Mouse (Mus musculus) liver, embryonic 12.5 days (tissue): ENCODE results near the gene Rmdn3. TPM values are rescaled to one million over a fixed set of nuclear protein-coding genes. Genes with fewer than 3 reads are reported as not detected.

Experiments used
- ATAC-seq: fragments of 200-750 bp; cut with Nextera tagmentation; 2 replicates; pipeline ENCODE4 v1.8.0; 2017; ENCODE audit warnings: moderate number of reproducible peaks, mild to moderate bottlenecking, moderate library complexity
- H3K27ac ChIP-seq: fragments of 300-500 bp; sonication (generic); 2 replicates; pipeline ENCODE4 v1.5.1; 2016; ENCODE audit warnings: mild to moderate bottlenecking
- H3K27me3 ChIP-seq: fragments of 300-500 bp; sonication (generic); replicated peaks from 2 replicates; pipeline ENCODE4 v1.6.1; 2016; ENCODE audit warnings: mild to moderate bottlenecking, moderate library complexity
- H3K36me3 ChIP-seq: fragments of 300-500 bp; sonication (generic); 2 replicates; pipeline ENCODE4 v1.6.1; 2016; ENCODE audit warnings: mild to moderate bottlenecking, moderate library complexity
- H3K4me1 ChIP-seq: fragments of 300-500 bp; sonication (generic); 2 replicates; pipeline ENCODE4 v1.6.1; 2016
- H3K4me2 ChIP-seq: fragments of 300-500 bp; sonication (generic); 2 replicates; pipeline ENCODE4 v1.6.1; 2016; ENCODE audit warnings: mild to moderate bottlenecking, moderate library complexity
- H3K4me3 ChIP-seq: fragments of 300-500 bp; sonication (generic); 2 replicates; pipeline ENCODE4 v1.5.1; 2016; ENCODE audit warnings: mild to moderate bottlenecking, moderate library complexity
- H3K9ac ChIP-seq: fragments of 300-500 bp; sonication (generic); 2 replicates; pipeline ENCODE4 v1.6.1; 2016; ENCODE audit warnings: mild to moderate bottlenecking, moderate library complexity
- H3K9me3 ChIP-seq: fragments of 300-500 bp; sonication (generic); replicated peaks from 2 replicates; pipeline ENCODE4 v1.6.1; 2016; ENCODE audit warnings: mild to moderate bottlenecking, moderate library complexity
- WGBS: fragments of 180-500 bp; shearing (Covaris S2); methylation state at CpG from one replicate; pipeline ENCODE4 v1.1.7; 2016; ENCODE audit not compliant: insufficient replicate concordance; 5-methylcytosine and 5-hydroxymethylcytosine counted together
- polyA plus RNA-seq: library from polyadenylated mRNA; unstranded; fragments of >200 nt; fragmentation: Nextera tagmentation; extraction: Ambion mirVana; gene quantifications from 2 replicates; pipeline ENCODE4 v1.2.1, GENCODE M21; 2016

Gene Rmdn3
- polyA plus RNA-seq: 62.2 and 64.1 TPM in 2 replicates

- Histone ChIP-seq H3K9ac (peak within 1 kb of the TSS; percentile 96), H3K27me3 (no peaks in the 10 kb centered on the region; the same call in 1 of the 2 replicates)
- WGBS: under 1% methylated on average over 57 of the region's 57 CpGs
These were observed at the start of gene Rmdn3 for GRCm38 (mm10) chr2:119156681-119157572. TSS of gene Rmdn3 (minus strand) at chr2:119157034.

DNA sequence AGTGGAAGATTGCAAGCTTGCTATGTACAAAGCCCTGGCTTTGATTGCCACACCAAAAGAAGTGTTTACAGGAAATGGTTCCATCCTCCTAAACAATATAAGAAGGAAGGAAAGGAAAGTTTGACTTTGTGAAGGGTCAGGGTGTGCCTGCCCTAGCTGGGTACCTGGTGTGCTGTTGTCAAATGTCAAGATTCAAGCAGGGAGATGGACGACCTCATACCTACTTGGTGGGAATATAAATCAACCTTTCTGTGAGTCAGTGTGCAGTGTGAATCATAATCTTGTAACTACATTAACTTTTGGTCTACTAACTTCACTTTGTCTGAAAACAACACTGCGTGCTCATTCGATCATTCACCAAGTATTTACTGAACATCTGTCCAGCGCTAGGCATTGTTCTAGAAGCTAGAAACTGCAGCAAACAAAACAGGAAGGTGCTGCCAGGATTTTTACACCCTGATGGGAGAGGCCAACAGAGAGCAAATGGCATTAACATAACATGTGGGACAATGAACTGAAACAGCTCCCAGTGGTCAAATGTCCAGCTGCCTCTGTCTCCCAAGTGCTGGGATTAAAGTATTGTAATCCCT is 47.1 kb upstream of the Rmdn3 start:
- no peaks in the 10 kb centered on the region for H3K36me3 ChIP-seq
- H3K27me3 ChIP-seq: no peaks in the 10 kb centered on the region
- ATAC-seq: no peak
- H3K4me1 ChIP-seq: peaks cover 15% of the 10 kb centered on the region
- 71% methylated on average over 4 of the region's 4 CpGs for WGBS
- H3K9me3 ChIP-seq: no peaks in the 10 kb centered on the region
- no peak overlapping the region for H3K27ac ChIP-seq
- no peak overlapping the region for H3K4me3 ChIP-seq
- no peak overlapping the region for H3K9ac ChIP-seq
- no peak overlapping the region for H3K4me2 ChIP-seq

More at GRCm38 (mm10) chr2:119156681-119157572, at the start of gene Rmdn3:
- Histone ChIP-seq H3K4me1 (peaks cover 45% of the 10 kb centered on the region), H3K27ac (peak within 1 kb of the TSS; percentile 98), H3K4me3 (peak within 1 kb of the TSS; percentile 97), H3K9me3 (no peaks in the 10 kb centered on the region), H3K4me2 (peak within 1 kb of the TSS; percentile 85), H3K36me3 (peaks cover 27% of the 10 kb centered on the region)
- ATAC-seq: peak; percentile 67

- no peak for ATAC-seq
- Histone ChIP-seq H3K27ac (no peak overlapping the region), H3K4me1 (peaks cover 15% of the 10 kb centered on the region)
These were observed 46.1 kb upstream of the Rmdn3 start for GRCm38 (mm10) chr2:119202914-119203453.

GRCm38 (mm10) chr2:119198934-119199333 is 42.1 kb upstream of the Rmdn3 start:
- H3K36me3 ChIP-seq: no peaks in the 10 kb centered on the region
- ATAC-seq: no peak
- no peak overlapping the region for H3K27ac ChIP-seq
- H3K9me3 ChIP-seq: no peaks in the 10 kb centered on the region
- no peak overlapping the region for H3K4me2 ChIP-seq
- 81% methylated on average over 3 of the region's 3 CpGs for WGBS
- peaks cover 26% of the 10 kb centered on the region for H3K4me1 ChIP-seq
- no peaks in the 10 kb centered on the region for H3K27me3 ChIP-seq
- no peak overlapping the region for H3K4me3 ChIP-seq
- no peak overlapping the region for H3K9ac ChIP-seq

More at GRCm38 (mm10) chr2:119202914-119203453, 46.1 kb upstream of the Rmdn3 start:
- no peaks in the 10 kb centered on the region for H3K27me3 ChIP-seq
- H3K4me2 ChIP-seq: no peak overlapping the region
- no peak overlapping the region for H3K9ac ChIP-seq
- no peak overlapping the region for H3K4me3 ChIP-seq
- H3K36me3 ChIP-seq: no peaks in the 10 kb centered on the region
- no peaks in the 10 kb centered on the region for H3K9me3 ChIP-seq
- 69% methylated on average over 5 of the region's 5 CpGs for WGBS

GRCm38 (mm10) chr2:119198049-119198448 is 41.2 kb upstream of the Rmdn3 start:
- Histone ChIP-seq H3K4me3 (no peak overlapping the region), H3K4me2 (no peak overlapping the region), H3K36me3 (no peaks in the 10 kb centered on the region), H3K27me3 (no peaks in the 10 kb centered on the region), H3K9ac (no peak overlapping the region), H3K27ac (no peak overlapping the region), H3K4me1 (peaks cover 26% of the 10 kb centered on the region), H3K9me3 (no peaks in the 10 kb centered on the region)
- no peak for ATAC-seq
- WGBS: 43% methylated on average over 1 of the region's 1 CpGs

GRCm38 (mm10) chr2:119197493-119197892 is 40.7 kb upstream of the Rmdn3 start:
- H3K36me3 ChIP-seq: no peaks in the 10 kb centered on the region
- no peak overlapping the region for H3K27ac ChIP-seq
- no peak overlapping the region for H3K4me3 ChIP-seq
- no peak overlapping the region for H3K9ac ChIP-seq
- H3K27me3 ChIP-seq: no peaks in the 10 kb centered on the region
- no peak overlapping the region for H3K4me2 ChIP-seq
- WGBS: 68% methylated on average over 1 of the region's 1 CpGs
- peaks cover 26% of the 10 kb centered on the region for H3K4me1 ChIP-seq
- no peak for ATAC-seq
- H3K9me3 ChIP-seq: no peaks in the 10 kb centered on the region

DNA sequence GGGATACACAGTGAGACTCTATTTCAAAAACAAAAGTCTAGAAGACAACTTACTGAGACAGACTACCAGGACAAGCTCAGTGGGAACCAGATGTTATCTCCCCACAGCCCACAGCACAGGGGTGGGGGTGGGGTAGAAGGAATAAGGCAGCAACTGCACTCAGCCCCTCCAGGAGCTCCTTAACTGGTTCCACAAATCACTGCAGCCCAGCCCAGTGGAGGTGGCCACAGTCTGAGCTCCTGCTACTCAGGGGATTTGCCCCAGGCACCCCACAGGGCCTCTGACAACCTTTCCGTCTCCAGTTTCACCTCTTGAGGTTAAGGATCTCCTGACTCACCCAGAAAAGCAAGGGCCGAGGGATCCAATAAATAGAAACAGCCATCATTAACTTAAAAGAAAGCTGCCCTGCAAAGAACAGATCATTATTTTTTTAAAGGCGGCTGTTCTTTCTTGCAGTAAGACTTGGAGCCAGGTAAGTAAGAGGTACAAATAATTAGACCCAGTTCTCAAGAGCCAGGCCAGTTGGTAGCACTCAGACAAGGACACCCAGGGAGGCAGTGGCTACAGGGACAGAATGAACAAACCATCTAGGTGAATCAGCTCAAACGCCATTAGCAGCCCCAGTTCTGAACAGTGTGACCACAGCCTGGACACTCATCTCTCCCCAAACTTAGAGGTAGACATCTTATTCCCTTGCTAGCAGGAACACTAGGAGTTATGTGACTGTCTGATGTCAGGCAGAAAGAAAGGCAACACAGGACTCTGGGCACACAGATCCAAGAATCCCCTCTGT is 39.7 kb upstream of the Rmdn3 start:
- Histone ChIP-seq H3K9ac (no peak overlapping the region), H3K27ac (no peak overlapping the region), H3K9me3 (no peaks in the 10 kb centered on the region), H3K36me3 (no peaks in the 10 kb centered on the region), H3K4me2 (no peak overlapping the region), H3K27me3 (no peaks in the 10 kb centered on the region), H3K4me1 (peaks cover 26% of the 10 kb centered on the region), H3K4me3 (no peak overlapping the region)
- WGBS: 55% methylated on average over 4 of the region's 4 CpGs
- no peak for ATAC-seq

GRCm38 (mm10) chr2:119194140-119194539 is 37.3 kb upstream of the Rmdn3 start:
- 84% methylated on average over 5 of the region's 5 CpGs for WGBS
- Histone ChIP-seq H3K9ac (no peak overlapping the region), H3K27me3 (no peaks in the 10 kb centered on the region), H3K27ac (no peak overlapping the region), H3K4me2 (no peak overlapping the region), H3K9me3 (no peaks in the 10 kb centered on the region), H3K36me3 (no peaks in the 10 kb centered on the region), H3K4me3 (no peak overlapping the region), H3K4me1 (peaks cover 36% of the 10 kb centered on the region)
- no peak for ATAC-seq

GRCm38 (mm10) chr2:119190969-119191368 is 34.1 kb upstream of the Rmdn3 start:
- WGBS: 73% methylated on average over 5 of the region's 5 CpGs
- ATAC-seq: no peak
- Histone ChIP-seq H3K27ac (no peak overlapping the region), H3K4me2 (no peak overlapping the region), H3K27me3 (no peaks in the 10 kb centered on the region), H3K4me3 (no peak overlapping the region), H3K36me3 (no peaks in the 10 kb centered on the region), H3K9me3 (no peaks in the 10 kb centered on the region), H3K9ac (no peak overlapping the region), H3K4me1 (peaks cover 22% of the 10 kb centered on the region)

DNA sequence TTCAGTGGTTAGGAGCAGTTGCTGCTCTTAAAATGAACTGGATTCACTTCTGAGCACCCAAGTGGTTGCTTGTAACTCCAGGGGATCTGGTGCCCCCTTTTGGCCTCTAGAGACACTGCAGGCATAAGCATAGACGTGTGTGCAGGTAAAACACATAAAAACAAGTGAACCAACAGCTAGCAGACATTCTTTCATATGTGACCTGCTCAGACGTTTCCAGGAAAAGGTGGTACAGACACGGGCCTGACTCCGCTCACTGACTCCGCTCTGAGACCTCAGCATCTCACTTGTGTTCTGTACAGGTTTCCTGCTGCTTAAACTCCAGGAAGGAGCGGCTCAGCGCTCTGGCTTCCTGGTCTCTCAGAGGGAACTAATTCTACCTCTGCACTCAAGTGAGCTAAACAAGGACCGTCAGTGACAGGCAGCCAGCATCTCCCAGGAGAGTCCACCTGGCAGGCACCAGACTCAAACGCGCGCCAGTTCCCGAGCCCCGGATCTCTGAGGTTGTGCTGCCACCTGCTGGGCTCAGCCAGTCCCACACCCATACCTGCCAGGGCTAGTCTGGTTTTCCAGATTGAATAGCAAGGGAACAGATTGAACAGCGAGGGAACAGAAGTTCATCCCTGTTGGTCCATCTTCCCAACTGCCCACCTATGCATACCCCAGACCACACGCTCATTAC is 32.3 kb upstream of the Rmdn3 start:
- Histone ChIP-seq H3K4me3 (peak overlapping the region; percentile 57), H3K27me3 (no peaks in the 10 kb centered on the region), H3K4me1 (peaks cover 15% of the 10 kb centered on the region), H3K9ac (peak overlapping the region; percentile 47), H3K4me2 (peak overlapping the region; percentile 90), H3K27ac (peak overlapping the region; percentile 31; the same call in 1 of the 2 replicates), H3K36me3 (peaks cover 11% of the 10 kb centered on the region), H3K9me3 (no peaks in the 10 kb centered on the region)
- peak; percentile 84 for ATAC-seq
- 6% methylated on average over 15 of the region's 15 CpGs for WGBS

- Histone ChIP-seq H3K9ac (no peak overlapping the region), H3K4me3 (no peak overlapping the region), H3K27ac (no peak overlapping the region), H3K36me3 (peaks cover 50% of the 10 kb centered on the region), H3K4me1 (no peaks in the 10 kb centered on the region), H3K27me3 (no peaks in the 10 kb centered on the region), H3K4me2 (no peak overlapping the region), H3K9me3 (no peaks in the 10 kb centered on the region)
- ATAC-seq: no peak
- WGBS: 76% methylated on average over 7 of the region's 7 CpGs
These were observed 26.1 kb upstream of the Rmdn3 start for GRCm38 (mm10) chr2:119182914-119183313.
